Mouse (Mus musculus): ENCODE measurements around the gene Clec12a.
"Not testable (repeated sequence)": the region's sequence is repeated elsewhere in the genome, so short reads cannot be mapped to it uniquely, and the experiment has no call there.

Gene Clec12a

DNA sequence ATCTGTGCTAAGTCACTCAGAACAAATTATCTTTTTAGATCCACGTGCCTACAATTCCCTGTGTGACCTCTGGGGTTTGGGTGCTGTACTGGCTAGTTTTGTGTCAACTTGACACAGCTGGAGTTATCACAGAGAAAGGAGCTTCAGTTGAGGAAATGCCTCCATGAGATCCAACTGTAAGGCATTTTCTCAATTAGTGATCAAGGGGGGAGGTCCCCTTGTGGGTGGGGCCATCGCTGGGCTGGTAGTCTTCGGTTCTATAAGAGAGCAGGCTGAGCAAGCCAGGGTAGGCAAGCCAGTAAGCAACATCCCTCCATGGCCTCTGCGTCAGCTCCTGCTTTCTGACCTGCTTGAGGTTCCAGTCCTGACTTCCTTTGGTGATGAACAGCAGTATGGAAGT is at the start of gene Clec12a:
Clec12a (plus strand) TSS at position 301 of the 400 bp plus-strand sequence.
- DNase-seq = not testable (repeated sequence)

DNA sequence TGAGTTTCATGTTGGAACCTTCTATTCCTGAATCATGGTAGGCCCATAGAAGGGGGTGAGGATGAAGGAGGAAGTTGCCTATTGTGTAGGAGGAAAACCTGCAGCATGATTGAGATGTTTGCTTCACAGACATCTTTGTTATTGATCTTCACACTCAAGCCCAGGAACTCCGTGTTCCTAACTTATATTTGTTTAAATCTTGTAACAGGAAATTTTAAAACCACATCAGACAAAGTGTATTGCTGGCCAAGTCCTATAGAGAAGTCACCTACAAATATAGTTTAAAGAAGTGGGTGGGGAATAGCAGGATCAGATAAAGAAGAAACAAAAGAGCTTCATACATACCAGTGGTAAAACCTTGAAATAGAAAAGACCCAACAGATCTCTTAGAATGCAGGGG is 38.3 kb upstream of the Clec12a start:
- DNase-seq = no peak

- DNase-seq = no peak
Observed at GRCm38 (mm10) chr6:129312499-129312898, 30.0 kb upstream of the Clec12a start.

DNA sequence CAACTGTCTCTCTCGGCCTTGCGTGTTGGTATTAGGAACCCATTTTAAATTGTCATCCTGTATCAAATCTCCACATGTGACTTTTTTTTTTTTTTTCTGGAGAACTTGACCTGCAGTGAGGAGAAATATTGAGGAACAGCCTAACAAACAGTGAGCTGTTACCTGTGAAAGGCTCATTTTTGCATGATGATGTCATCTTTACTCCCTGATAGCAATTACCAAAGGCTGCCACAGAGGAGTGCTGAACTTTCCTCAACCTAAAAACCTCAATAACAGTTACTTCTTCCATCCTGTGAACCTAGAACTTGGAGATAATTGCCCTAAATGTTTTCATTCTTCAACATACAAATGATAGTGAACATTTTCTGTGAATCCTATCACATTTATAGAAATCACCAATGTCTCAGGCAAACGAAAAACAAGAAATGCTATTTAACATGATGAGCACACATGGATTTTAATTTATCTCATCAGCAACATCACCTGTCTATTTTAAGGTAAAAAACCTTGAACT is 27.8 kb upstream of the Clec12a start:
- DNase-seq = no peak

DNA sequence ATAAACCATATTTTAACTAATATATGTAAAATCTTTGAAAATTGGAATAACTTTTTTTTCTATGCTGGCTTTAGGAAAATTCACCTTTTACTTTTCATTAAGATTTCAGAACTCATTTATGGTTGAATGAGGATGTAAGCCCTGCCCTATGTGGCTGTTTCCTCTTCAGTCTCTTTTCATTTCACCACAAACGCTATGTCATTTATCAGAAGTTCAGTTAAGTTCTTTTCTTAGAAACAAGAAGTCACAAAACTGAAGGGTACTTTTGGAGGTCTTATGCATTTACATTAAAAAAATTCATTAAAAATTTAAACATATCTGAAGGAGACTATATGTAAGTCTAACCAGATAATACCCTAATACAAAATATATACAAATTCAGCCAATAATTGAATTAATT is 26.8 kb upstream of the Clec12a start:
- DNase-seq = no peak

- DNase-seq = no peak
Observed at GRCm38 (mm10) chr6:129316463-129316862, 26.0 kb upstream of the Clec12a start.

GRCm38 (mm10) chr6:129318395-129318794 is 24.1 kb upstream of the Clec12a start:
- no peak for DNase-seq

DNA sequence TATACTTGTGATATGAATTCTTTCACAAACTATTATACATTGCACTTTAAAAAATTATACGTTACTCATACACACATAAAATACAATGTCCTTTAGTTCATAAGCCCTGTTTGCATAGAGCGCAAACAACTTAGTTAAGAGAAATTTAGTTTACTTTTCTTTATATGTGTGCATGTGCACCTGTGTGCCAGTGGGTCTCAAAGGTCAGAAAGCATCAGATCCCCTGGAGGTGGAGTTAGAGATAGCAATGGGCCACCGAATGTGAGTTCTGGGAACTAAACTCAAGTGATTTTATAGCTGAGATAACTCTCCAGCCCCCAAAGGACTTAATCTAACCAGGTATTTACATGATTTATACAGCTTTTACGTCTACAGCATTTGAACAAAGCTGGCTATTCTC is 23.2 kb upstream of the Clec12a start:
- DNase-seq = no peak

- DNase-seq = no peak
Observed at GRCm38 (mm10) chr6:129326016-129326415, 16.5 kb upstream of the Clec12a start.

DNA sequence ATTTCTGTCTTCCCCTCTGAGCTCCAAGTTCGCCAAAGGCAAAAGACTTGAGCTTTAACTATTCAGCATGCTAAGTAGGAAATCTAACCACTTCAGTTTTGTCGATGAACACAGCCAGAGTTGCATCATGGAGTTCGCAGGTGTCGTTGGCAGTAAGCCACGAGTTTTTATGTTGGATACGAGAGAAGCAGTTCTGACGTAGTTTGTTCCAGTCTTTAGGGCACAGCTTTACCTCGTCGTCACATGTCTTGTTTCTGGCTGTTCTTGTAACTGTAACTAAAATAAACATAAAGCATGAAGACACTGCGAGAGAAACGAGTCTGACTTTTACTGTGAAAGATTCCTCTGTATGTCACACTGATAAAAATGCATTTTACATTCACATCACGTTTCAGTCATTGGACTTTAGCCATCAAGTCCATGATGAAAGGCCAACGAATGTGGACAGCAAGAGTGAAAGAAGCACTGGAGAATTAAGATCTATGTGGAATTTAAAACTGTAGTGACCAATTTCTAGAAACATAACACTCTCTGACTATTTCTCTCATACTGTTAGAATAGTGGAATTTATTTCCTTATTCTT is 15.8 kb upstream of the Clec12a start:
- no peak for DNase-seq

GRCm38 (mm10) chr6:129331610-129332009 is 10.9 kb upstream of the Clec12a start, which contains the start of gene 4922502D21Rik:
Gene 4922502D21Rik, minus strand, starts transcription at chr6:129331796.
- DNase-seq = no peak

DNA sequence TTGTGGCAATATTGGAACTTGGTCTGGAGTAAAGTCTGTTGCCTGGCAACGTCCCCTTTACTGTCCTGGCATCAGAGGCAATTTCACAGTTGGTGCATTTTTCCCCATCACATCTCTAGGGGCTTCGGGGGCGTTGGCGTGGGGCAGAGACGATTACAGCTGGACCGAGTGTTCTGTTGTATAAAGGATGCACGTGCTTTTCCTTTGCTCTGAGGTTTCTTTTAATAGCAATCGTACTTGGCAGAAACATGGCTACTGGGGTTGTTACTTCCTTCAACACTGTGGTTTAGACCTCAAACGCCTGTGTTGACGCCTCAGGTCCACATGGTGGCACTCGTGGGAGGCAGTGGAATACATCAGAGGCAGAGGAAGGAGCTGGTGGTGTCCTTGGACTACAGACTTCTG is 8.8 kb upstream of the Clec12a start:
- DNase-seq = peak; percentile 69

DNA sequence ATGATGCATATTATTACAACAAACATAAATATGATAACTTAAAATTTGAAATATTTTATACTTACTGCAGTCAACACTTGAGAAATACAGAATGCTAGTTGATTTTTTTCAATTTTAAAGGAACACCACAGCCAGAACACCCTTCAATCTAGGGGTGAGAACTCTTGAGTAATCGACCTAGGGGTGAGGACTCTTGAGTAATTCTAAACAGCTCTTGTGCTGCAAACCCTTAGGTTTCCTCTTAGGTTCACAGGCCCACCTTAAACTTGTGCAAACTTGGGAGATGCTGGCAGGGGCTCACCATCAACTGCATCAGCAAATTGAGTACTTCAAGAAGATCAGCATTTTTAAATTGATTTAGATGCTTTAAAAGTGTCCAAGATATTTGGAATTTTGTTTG is 4.7 kb upstream of the Clec12a start:
- DNase-seq = no peak

- no peak for DNase-seq
Observed at GRCm38 (mm10) chr6:129344408-129344807, 1.9 kb downstream of the Clec12a start.

GRCm38 (mm10) chr6:129349524-129350352 is 7.2 kb downstream of the Clec12a start:
- DNase-seq = no peak

DNA sequence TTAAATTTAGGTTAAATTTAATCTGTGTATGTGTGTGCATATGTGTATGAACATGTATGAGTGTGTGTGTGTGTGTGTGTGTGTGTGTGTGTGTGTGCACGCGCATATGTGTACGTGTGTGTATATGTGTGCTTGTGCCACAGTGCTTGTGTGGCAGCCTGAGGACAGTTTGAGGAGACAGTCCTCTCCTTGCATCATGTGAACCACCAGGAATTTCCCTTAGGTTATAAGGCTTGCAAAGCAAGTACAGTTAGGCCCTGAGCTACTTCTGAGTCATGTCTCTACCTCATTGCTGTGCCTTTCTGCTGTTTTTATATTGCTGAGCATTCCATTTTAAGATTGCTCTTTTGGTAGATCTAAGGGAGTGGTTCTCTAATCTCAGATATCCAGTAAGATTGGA is 8.6 kb downstream of the Clec12a start:
- no peak for DNase-seq

- DNase-seq = no peak
Observed at GRCm38 (mm10) chr6:129355774-129356173, 13.3 kb downstream of the Clec12a start.

DNA sequence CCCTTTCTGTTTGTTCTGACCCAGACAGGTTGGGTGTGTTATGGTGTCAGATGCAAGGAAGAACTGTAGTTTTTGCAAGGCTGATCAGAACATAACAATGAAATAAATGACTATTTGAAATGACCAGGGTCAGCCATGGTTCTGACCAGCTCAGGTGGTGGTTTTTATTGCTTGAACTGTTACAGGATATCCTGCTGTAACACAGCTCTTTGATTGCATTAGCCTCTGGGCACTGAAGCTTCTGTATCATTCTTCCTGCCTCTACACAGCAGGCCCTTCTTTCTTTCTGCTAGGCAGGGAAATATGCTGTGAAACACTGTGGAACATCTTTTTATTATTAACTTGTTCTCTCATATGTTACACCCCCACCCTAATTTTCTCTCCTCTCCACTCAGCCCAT is 13.9 kb downstream of the Clec12a start:
- DNase-seq = no peak

DNA sequence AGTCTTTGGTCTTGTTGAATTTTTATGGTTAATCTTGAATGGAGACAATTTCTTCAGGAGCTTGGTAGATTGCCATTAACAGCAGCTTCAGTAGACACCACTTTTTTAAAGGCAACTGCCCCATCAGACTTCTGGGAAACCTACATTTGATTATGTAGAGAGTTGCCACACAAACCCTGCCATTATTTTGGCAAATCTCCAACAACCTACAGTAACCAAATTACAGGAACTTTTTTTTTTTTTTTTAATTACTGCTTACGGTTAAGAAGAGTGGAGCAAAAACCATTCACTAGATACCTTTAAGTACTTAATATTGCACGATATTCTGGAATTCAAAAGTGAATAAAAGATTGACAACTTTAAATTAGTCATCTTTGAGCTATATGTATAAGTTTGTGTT is 17.0 kb downstream of the Clec12a start:
- DNase-seq = no peak

DNA sequence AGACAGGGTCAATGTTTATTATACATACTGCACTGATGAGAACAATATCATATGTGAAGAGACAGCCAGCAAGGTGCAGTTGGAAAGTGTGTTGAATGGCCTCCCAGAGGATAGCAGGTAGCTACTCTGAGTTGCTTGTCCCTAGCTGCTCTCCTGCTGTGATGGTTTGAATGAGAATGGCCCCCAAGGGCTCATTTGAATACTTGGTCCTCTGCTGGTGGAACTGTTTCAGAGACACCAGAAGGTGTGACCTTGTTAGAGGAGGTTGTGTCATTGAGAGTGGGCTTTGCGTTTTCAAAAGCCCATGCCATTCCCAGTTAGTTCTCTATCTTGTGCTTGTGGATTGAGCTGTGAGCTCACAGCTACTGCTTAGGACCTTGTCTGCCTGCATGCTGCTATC is 21.5 kb downstream of the Clec12a start:
- DNase-seq = no peak

GRCm38 (mm10) chr6:129365959-129366359 is 23.5 kb downstream of the Clec12a start:
- no peak for DNase-seq

DNA sequence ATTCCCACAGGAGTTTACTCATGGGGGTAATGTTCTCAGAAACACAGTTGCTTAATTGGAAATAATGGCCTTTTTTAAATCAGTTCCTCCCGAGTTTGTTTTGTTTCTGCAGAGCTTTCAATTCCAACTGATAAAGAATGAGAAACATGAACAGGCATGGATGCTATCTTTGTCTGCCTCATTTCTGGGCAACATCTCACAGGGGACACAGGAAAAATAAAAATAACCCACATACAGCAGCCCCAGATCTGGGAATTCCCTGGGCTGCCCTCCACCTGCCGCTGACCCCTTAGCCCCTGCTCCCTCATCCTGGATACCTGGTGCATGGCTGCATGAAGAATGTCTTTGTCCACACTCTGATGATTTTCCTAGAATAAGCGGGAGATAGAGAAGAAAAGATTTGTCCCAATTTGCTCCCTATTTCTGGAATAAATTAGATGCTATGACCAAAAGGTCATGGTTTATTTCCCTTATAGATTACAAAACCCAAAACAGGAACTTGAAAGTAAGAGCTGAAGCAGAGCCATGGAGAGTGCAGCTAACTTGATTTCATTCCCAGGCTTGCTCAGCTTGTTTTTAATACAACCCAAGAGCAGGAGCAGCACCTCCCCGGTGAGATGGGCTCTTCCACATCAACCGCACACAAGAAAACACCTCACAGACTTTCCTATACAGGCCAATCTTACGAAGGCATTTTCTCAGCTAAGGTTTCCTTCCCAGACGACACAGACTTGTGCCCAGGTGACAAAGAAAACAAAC is 27.1 kb downstream of the Clec12a start:
- DNase-seq = no peak

DNA sequence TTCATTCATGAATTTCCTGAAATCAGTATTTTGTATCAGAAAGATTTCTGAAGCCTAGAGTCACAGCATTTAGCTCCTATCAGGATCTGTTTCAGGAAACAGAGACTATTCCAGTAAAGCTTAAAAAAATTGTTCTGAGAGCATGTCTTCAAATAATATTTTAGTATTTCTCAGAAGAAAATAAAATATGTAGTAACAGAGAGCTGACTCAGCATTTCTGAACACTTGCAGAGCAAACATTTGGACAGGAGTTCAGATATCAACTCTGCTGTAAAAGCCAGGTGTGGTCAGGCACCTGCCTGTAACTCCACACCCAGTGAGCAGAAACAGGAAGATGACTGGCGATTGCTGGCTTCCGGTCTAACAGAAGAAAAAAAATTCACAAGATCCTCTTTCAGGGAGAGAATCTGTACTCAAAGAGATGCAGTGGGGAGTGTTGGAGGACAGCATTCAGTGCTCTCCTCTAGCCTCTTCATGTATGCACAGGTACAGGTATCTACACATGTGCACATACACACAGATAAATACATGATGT is 32.5 kb downstream of the Clec12a start:
- DNase-seq = no peak
